Mouse (Mus musculus) liver, postnatal 0 days (tissue): ENCODE results near the gene Appl1.

Experiments
- CTCF ChIP-seq: sonication (generic); IDR thresholded peaks from 2 replicates; pipeline ENCODE4 v1.5.1; 2016; ENCODE audit warnings: antibody characterized with exemption, low read depth
- EP300 ChIP-seq: IDR thresholded peaks from 2 replicates; pipeline ENCODE4 v1.6.1; 2016; ENCODE audit warnings: antibody characterized with exemption, low read depth, mild to moderate bottlenecking

GRCm38 (mm10) chr14:26976212-26976611 lies 5.2 kb upstream of the Appl1 start:
- TF ChIP-seq CTCF (no peak), EP300 (no peak)
